8 mouse cellular contexts compared by ENCODE assay signal in genomic region chr4:116245926-116246325, GRCm38 (mm10). TPM values are rescaled to one million over a fixed set of nuclear protein-coding genes. Genes with fewer than 3 reads are reported as not detected.
DNase-seq lines count a peak whose midpoint lies in the region; ATAC-seq and TF ChIP-seq lines count a peak whose summit lies in the region.
"Not testable (repeated sequence)": the region's sequence is repeated elsewhere in the genome, so short reads cannot be mapped to it uniquely, and the experiment has no call there.

No protein-coding gene starts in this region.

- H3K4me1 ChIP-seq in CH12.LX (ENCODE audit: control insufficient read depth in 1 of 2, insufficient read depth in 2 of 2), result not testable (repeated sequence)

- in situ Hi-C loops in CH12.LX (cut with MboI; ENCODE audit: low pct_ligation_motif_present, low pct_unique_long_range_greater_than_20kb, low sequenced_read_pairs), result not testable (repeated sequence)

- H3K4me3 ChIP-seq in CH12.LX (replicated peaks in 1 of 3; ENCODE audit: low read depth in 2 of 3, low read length in 2 of 3, poor library complexity in 1 of 3), result not testable (repeated sequence)

- not testable (repeated sequence) for TF ChIP-seq EP300 in CH12.LX (IDR thresholded peaks at IDR 0.05; ENCODE audit: low read length)

- H3K36me3 ChIP-seq in CH12.LX (replicated peaks in 1 of 2; ENCODE audit: control insufficient read depth in 1 of 2, insufficient read depth in 1 of 2, low read length in 1 of 2), result not testable (repeated sequence)

- not testable (repeated sequence) for H3K79me2 ChIP-seq in CH12.LX (replicated peaks; ENCODE audit: control insufficient read depth, extremely low read depth, insufficient read depth, poor library complexity, severe bottlenecking)

- H3K9me3 ChIP-seq in CH12.LX (replicated peaks; ENCODE audit: low read length), result not testable (repeated sequence)

- TF ChIP-seq CTCF in CH12.LX (conservative IDR thresholded peaks at IDR 0.05 in 1 of 2, IDR thresholded peaks at IDR 0.05 in 1 of 2; ENCODE audit: low read depth in 2 of 2, low read length in 2 of 2), result peak in 1 of 2 experiments; percentile 70; a peak in 2 of 4 replicates

- TF ChIP-seq RAD21 in CH12.LX (IDR thresholded peaks at IDR 0.05; ENCODE audit: low read depth, low read length), result peak; percentile 28

- H3K9ac ChIP-seq in CH12.LX (ENCODE audit: insufficient read depth, low read depth), result not testable (repeated sequence)

- not testable (repeated sequence) for TF ChIP-seq POLR2A in CH12.LX (IDR thresholded peaks at IDR 0.05; ENCODE audit: low read depth, low read length)

- H3K4me2 ChIP-seq in CH12.LX (ENCODE audit: insufficient read depth, low read depth, poor library complexity, severe bottlenecking), result not testable (repeated sequence)

- dilution Hi-C loops in CH12.LX (cut with MboI; ENCODE audit: extremely low pct_ligation_motif_present, extremely low pct_unique_long_range_greater_than_20kb, low sequenced_read_pairs), result not testable (repeated sequence)

- ATAC-seq in common myeloid progenitor, adult 5-6 weeks (replicated peaks; ENCODE audit: low read depth, poor library complexity, severe bottlenecking), result peak; percentile 60; the same call in 1 of the 2 replicates

- not testable (repeated sequence) for H3K27me3 ChIP-seq in CH12.LX (replicated peaks)

- H3K27ac ChIP-seq in CH12.LX (ENCODE audit: insufficient read depth, low read depth), result not testable (repeated sequence)

- DNase-seq in CH12.LX (ENCODE audit: extremely low read depth), result peak; percentile 60
- peak; percentile 58 for DNase-seq in adrenal gland, postnatal 10 days
- DNase-seq in heart, adult 8-10 months (ENCODE audit: low spot score), result peak; percentile 4
- DNase-seq in kidney, postnatal 25 days, result peak; percentile 53 to 69
- peak; percentile 67 for DNase-seq in lung, postnatal 10 days
- DNase-seq in right cerebral cortex, postnatal 4 days, result peak; percentile 29
- DNase-seq in thymus, postnatal 36 days, result peak; percentile 56 to 57

TF ChIP-seq in CH12.LX, 34 proteins besides CTCF, POLR2A, EP300 and RAD21:
- TF ChIP-seq SMC3 (IDR thresholded peaks at IDR 0.05; ENCODE audit: low read depth, low read length), result peak; percentile 57
- peak; percentile 68; the same call in 1 of the 2 replicates for TF ChIP-seq MYC (IDR thresholded peaks at IDR 0.05; ENCODE audit: low read depth, low read length)

RNA-seq across cellular contexts. Expression of gene Pik3r3, which starts 24.5 kb away (rescaled TPM):
- total RNA-seq in CH12.LX (2012; rRNA removed) (0.42 and 0.97 TPM in 2 replicates), CH12.LX (2014; rRNA removed) (1.9 TPM in 2 replicates)
- polyA plus RNA-seq in CH12.LX (2012; ENCODE audit: insufficient read length, low read depth), result 1.8 and 2.2 TPM in 2 replicates
- total RNA-seq in adrenal gland, postnatal 10 days (2021), result 10 to 100 TPM; 15.6 to 18.9 TPM
- 0.05 and 0.14 TPM in 2 replicates for total RNA-seq in common myeloid progenitor, adult 5-6 weeks (2017)
- total RNA-seq in heart, adult 8-10 months (2022), result 10 to 100 TPM in 3 of 4 experiments, 1 to 10 TPM in 1; 8.5 to 14.9 (median 11.9) TPM

Comparison
In these comparisons a context has a peak if more than half of its experiments do, and no peak if none do; other contexts are left out.
1. DNase-seq: peak in every context shown above with its lines; median percentile 67 in lung, postnatal 10 days; 61 in kidney, postnatal 25 days; 60 in CH12.LX; 58 in adrenal gland, postnatal 10 days; 56 in thymus, postnatal 36 days; 29 in right cerebral cortex, postnatal 4 days; 4 in heart, adult 8-10 months.